Mouse (Mus musculus): ENCODE data around the gene Klf12.

Klf12 gene

DNA sequence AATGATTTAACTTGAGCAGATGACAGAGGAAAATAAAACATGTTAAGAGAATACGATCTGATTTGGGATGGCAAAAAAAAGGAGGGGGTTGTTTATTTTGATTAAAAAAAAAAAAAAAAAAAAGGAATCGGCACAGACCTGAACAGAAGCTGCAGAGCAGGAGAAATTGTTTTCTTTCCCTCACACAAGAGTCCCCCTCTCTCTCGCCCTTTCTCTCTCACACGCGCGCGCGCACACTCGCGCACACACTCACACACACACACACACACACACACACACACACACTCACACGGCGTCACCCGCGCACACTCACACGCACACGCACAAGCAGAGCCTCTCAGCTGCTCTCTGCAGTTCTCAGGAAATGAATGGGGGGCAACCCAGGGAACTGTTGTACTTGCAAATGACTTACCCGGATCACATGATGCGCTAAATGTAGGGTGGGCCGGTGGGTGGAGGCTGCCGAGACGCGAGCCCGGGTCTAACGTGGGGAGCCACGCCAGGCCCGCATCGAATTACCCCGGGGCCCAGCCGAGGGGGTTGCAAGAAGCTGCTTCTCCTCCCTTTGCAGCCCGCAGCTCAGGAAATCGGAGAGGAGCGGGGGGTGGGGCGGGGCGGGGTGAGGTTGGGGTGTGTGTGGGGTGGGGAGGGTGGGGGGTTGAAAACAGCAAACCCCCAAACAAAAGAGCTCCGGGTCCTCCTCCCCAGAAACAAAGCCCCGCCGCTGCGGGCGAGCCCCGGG is at the start of gene Klf12:
Klf12 (minus strand) TSS at position 561 of the 742 bp plus-strand sequence.
- DNase-seq (ENCODE audit: low spot score in 2 of 2), result peak; percentile 87 to 89

DNA sequence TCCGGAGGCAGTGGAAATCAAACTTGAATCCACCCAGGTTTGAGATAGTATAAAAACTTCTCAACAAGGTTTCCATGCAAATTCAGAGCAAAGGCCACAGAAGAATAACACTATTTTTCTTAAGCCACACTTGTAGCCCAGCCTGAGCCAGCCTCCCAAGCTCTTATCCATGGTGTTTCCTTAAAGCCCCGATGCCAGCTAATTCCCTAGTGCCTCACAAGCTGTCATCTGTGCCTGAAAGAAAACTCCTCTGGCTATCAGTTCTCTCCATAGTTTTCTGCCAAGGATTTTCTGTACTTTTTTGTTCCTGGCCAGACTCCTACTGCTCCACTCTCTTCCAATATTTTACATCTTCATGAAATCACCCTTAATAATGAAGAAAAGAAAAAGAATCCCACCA is 48.9 kb upstream of the Klf12 start:
- no peak for DNase-seq (ENCODE audit: low spot score in 2 of 2)

DNA sequence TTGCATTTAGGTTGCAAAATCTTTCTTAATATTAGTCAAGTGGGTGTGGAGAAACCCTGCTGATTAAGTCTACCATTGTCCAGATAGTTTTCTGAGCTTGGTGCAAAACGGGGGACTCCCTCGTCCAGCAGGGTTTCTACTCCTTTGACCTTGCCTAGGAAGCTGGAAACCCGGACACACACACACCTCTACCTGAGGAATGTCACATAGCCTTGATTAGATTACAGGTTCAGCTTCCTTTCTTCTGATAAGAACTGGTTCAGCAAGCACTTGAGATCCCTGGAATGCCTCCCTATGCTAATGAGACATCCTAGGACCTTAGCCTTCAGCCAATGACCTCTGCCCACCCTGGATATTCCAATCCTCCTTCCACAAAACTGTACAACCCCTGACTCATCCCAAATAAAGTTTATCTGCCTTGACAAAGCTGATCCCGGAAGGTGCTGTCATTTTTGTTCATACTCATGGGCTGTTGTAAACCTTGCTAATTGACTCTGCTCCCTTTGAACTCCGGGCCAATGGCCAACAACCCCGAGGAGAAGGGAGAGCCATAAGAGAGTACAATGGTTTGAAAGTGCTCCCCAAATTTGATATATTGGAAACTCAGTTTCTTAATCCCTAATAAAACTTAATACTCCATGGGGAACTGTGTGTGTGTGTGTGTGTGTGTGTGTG is 44.3 kb upstream of the Klf12 start:
- no peak for DNase-seq (ENCODE audit: low spot score in 2 of 2)

DNA sequence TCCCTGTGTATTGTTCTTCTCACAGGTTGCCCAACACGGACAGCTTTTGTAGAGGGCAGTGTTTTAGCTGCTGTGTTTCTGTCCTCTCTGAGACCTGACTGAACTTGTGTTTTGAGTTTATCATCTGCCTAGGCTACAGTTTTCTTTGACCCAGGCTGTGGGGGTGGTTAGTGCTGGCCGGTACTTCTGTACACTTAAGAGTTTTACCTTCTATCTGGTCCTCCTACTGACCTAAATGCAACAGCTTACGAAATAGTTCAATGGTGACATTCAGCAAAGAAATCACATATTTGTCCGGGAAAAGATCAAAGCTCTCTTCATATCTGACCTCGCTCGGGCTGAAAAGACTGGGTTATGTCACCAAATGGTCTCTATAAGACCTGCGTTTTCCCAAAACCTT is 39.8 kb upstream of the Klf12 start:
- DNase-seq (ENCODE audit: low spot score in 2 of 2), result no peak

DNA sequence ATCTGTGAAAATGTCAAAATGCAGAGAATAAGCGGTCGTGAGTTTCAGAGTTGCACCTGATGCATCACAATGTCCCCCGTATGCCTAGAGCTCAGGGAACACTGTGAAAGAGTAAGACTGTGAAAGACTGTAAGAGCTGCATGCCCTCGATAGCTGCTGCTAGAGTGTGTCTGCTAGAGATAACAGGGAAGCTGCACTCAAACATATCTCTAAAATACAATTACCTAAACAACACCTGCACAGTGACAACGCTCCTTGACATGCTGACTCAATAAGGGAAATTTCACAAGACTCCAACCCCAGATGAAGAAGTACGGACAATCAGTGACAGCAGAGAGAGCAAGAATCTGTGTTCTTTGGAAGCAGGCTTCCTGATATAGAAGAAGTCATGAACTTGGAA is 37.5 kb upstream of the Klf12 start:
- no peak for DNase-seq (ENCODE audit: low spot score in 2 of 2)

DNA sequence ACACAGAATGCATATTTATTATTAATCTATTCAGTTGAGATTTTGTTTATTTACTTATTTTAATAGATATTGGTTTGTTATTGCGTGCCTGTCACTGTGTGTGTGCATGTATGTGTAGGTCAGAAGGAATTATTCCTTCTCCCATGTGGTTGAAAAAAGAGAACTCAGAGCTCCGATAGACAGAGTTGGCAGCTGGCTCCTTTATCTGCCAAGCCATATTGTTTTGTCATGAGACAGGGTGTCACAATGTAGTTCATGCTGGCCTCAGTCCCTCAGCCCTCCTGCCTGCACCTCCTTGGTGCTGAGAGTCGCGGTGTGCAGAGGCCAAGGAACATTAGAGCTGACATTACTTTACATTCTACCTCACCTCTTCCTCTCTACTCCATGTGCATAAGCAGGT is 32.3 kb upstream of the Klf12 start:
- no peak for DNase-seq (ENCODE audit: low spot score in 2 of 2)

DNA sequence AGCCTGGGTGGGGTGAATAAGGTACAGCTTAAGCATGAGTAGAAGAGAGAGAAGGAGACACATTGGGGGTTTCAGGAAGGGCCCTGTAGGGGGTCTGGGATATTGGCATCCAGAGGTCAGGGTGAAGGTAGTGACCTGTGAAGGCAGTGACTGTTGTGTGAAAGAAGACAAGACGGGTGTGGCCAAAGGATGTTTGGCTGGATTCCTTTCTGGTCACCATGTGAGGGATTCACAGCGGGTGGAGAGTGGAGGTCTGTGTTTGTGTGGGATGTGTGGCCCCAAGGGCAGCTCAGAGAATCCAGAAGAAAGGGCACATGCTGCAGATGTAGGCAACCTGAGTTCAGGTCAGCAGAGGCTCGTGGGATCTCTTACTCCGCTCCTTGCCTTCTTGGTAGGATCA is 29.6 kb upstream of the Klf12 start:
- no peak for DNase-seq (ENCODE audit: low spot score in 2 of 2)

DNA sequence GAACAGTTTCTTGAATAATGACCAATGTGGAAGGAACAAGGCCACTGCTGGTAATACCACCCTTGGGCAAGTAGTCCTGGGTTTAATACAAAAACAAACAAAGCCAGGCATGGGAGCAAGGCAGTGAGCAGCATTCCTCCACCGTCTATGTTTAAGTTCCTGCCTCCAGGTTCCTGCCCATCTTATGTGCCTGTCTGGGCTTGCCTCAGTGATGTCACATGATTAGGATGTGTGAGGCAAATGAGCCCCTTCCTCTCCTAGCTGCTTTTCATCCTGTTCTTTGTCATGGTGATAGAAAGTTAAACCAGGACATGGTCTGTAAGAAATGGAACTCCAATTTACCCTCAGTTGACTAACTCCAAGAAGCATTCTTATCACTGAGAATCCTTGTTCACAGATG is 16.4 kb upstream of the Klf12 start:
- DNase-seq (ENCODE audit: low spot score in 2 of 2), result no peak

DNA sequence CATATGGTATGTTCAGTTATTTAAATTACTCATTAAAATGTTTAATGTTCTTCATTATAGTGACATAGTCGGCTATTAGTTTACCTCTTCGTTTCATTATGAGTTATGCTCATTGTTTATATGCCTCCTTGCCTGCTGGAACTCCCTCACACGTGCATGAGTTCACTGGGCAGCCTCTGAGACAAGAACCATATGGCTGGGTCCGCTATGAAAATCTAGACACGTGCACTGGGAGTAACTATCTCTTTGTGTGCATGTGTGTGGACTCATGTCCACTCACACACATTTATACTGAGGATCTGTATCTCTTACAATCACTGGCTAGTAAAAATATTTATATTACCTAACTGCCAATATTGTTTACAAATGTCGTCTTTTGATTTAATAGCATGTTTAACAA is 14.4 kb upstream of the Klf12 start:
- DNase-seq (ENCODE audit: low spot score in 2 of 2), result no peak

DNA sequence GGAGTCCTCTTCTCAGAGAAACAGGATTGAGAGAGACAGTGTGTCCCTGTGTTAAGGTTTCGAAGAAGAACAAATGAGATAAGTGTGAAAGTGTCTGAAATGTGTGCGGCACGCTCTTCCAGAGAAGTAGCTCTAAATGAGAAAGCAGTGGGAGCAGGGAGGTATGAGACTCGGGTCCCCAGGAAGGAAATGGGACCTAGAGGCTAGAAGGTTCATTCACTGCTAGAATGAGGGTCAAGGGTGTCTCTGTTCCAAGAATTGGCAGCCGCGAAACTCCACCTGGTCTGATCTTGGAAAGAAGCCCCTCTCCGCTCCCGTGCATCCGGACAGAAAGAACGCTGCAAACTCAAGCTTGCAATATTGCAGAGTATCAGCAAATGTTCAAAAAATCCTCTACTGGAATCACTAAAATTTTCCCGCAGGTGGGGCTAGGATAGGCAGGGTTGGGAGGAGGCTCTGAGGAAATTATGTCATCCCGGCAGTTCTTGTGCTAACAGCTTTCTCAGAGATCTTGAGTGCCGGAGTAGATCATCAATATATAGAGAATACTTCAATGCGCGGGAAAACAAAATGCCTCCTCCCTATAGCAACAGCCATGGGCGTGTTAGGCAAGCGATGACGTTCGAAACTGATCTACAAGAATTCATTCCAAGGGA is 2.2 kb upstream of the Klf12 start:
- DNase-seq (ENCODE audit: low spot score in 2 of 2), result peak in 1 of 2 experiments; percentile 13

DNA sequence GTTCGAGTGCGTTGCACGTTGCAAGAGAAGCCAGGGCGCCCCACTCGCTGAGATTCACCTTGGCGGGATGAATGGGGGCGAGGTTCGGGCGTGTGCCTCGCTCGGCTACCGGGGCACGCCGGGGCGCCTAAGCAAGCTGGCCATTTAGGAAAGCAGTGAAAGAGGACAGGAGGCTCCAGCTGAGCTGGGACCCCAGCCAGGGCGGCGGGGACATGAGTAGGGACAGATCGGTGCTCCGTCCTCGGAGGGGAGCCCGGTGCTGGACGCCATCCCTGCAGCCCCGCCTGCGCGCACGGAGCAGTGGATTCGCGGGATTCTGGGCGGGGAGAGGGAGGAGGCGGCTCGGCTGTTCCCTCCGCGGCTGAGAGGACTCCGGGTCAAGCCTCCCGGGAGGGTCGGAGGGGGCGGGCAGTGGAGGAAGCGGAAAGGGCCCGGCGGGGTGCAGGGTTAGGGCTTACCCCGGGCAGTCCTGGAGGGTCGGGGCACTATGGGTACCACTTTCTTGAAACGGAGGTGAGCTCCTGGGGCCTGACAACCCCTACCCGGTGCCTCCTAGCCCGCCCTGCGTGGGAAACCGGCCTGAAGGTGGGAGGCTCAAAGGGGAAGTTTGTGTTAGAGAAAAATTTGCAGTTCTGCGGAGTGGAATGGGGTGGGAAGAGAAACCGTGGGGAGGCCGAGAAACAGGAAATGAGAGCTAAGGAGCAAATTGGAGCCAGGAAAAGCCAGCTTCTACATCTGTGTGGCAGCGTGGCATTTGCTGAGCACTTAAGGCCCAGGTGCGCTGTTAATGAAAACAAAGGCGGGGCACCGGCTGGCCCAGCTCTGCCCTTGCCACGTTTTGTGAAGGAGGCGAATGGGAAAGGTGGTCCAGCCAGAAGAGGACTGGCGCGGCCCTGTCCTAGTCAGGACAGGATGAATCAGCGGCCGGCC is 1.4 kb upstream of the Klf12 start:
- peak; percentile 57 to 71 for DNase-seq (ENCODE audit: low spot score in 2 of 2)

DNA sequence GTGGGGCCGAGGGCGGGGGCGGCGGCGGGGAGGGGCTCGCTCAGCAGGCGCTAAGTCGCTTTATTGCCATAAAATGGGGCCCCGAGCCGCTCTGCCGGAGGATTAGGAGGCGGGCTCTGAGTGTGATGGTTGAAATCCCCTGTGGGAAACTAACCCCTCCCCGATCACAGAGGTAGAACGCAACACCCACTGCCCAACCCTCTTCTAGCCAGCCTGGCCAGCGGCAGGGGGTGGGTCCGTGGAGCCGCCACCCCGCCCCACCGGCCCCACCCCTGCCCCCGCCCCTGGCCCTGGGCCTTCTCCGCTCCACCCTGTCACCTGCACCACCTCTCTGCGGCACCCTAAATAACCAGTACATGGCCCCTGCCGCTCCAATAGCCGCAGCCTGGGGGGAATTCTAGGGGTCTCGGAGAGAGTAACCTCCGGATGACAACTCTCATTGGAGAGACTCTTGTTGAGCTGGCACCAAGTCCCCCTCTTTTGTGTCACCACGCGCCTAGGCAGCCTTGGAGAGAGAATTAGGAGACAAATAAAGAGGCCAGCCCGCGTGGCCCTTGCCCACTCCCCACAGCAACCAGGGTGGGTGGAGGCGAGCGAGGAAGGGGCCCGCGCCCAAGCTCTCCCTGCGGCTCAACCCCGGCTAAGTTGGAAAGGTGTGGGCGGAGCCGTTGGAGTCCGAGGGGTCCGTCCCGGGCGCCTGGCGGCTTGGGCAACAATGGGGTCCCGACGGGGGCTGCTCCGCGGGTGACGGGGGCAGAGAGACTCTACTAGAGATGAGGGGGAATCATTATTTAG is 579 bp upstream of the Klf12 start:
- peak; percentile 64 to 69 for DNase-seq (ENCODE audit: low spot score in 2 of 2)

DNA sequence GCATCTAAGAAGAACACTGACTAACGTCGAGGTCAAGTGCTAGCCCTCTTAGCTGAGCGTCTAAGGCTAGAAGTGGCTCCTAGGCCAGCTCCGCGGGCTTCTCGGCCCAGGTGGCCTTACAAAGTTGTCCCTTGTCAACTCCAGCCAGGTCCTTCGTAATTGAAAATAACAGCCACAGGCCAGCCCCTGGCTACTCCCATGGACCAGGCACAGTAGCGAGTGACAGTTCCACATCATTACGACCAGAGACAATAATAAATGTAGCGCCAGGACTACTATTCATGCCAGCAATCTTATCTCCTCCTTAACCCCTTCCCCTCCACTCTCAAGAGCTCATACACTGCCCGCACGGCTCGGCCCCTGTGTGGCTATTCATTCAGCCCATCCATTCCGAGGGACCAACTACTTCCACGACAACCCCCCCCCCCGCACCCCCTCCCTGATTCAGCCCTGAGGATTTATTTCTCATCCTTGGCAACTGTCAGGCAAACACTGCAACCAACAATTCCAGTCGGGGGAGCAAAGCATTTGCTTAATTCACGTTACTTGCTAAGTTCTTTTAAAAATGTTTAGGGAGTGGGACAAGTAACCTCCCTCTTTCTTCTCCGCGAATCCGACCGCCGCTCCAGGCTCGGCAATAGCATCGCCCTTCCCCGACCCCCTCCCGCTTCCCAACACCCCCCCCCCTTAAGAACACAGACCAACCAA is 914 bp downstream of the Klf12 start:
- DNase-seq (ENCODE audit: low spot score in 2 of 2), result peak in 1 of 2 experiments; percentile 38

DNA sequence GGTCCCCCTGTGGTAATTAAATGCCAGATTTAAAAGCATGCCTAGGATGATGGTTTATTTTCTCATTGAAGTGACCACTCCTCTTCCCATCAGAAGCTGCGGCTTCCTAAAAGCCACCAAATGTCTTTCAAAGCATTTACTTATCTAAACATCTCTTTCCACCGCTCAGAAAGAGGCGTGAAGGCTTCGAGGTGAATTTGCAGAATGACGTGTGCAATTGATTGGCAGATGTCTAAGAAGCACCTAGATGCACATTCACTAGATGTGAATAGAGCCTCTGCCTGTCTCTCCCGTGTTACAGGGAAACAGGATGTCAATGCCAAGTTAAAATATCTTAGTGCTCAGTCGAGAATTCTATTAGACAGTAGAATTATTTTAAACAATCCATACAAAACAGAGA is 1.8 kb downstream of the Klf12 start:
- no peak for DNase-seq (ENCODE audit: low spot score in 2 of 2)

DNA sequence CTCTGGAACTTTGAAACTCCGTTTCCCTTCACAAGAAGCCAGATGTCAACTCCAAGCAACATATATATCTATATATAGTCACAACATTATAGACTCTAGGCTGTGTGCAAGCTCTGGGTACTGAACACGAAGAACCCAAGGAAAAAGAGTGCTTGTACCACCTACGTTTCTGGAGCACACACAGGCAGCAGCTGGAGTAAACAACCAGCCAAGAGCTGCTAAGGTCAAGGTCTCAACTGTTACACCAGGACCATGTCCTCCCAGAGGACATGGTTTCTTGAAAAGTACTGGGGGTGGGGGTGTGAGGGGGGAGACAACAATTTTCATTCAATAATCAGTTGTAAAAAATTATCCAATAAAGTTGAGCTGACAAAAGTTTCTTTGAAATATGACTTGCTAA is 2.7 kb downstream of the Klf12 start:
- no peak for DNase-seq (ENCODE audit: low spot score in 2 of 2)

DNA sequence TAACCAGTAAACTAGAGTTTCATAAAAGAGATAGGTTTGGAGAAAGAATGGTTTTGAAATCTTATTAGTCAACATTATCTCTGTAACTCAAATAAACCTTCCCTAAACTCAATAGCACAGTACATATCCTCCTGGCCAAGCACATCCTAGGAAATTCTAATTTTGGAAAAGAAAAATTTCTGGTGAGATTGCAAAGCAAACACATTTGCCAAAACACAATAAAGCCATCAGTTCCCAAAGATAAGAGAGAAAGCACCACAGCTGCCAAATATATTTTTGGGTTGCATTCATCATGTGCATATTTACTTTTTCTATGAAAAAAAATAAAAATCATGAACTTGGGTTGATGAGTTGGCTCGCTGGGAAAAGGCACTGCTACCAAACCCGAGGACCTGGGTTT is 10.3 kb downstream of the Klf12 start:
- no peak for DNase-seq (ENCODE audit: low spot score in 2 of 2)

DNA sequence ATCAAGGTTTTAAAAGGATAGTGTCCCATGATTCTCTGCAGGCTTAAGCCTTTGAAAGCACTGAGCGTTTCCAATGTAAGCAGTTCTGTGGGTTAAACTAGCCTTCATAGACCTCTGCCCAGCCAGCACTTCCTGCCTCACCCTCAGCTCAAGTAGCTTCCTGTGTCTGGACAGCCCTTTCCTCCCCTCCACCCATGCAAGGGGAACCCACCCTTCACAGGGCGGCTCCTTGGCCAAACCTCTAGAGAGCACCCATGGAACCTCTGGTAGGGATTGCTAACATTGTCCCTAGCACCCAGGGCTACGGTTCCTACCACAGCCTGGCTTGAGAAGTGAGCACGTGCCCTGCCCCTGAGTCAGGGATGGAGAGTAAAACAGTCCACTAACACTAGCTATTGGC is 23.9 kb downstream of the Klf12 start:
- no peak for DNase-seq (ENCODE audit: low spot score in 2 of 2)

DNA sequence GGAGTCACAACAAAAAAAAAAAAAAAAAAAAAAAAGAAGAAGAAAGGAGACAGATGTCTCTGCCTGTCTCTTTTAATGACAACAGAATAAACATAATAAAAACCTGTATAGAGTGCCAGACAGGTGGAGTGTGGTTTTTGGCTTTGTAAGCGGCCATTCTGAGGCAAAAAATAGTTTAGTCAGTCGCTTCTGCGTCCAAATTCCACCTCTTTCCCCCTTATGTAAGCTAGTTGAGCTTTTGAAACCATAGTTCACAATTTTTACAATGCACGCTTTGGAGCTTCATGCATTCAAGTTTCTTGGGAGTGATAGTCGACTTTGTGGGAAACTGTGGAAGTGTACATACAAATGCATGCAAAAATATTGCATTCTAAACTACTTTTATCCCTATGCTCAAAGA is 41.4 kb downstream of the Klf12 start:
- DNase-seq (ENCODE audit: low spot score in 2 of 2), result no peak

DNA sequence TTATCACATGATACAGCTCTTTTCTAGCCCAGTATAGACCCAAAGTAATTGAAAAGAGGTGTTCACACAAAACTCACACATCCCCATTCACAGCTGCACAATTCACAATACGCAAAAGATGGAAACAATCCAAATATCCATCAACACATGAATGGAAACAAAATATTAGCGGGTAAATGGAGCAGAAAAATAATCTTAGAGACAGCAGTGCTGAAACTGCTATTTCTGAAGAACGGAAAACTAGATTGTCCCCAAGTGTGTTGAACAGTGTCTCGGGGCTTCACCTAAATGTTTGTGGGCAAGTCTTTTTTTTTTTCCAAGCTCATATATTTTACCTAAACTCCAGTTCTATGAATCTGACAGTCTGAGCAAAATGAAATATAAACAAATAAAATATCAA is 44.6 kb downstream of the Klf12 start:
- DNase-seq (ENCODE audit: low spot score in 2 of 2), result no peak

DNA sequence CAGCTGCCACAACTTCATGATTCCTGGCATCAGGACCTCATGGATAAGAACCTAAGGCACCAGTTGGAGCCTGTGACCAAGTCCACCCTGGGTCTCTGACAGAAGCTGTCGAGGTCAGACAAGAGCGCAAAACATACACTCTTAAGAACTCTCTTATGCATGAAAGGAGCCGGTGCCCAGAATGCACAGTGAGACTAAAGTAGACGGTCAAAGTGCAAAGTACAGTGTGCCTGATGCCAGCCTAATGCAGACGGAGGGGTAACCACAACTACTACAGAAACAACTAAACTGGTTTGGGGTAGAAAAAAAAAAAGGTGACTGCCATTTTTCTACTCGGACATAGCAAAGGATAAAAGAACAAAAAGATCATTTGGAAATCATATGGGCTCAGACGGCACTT is 47.7 kb downstream of the Klf12 start:
- no peak for DNase-seq (ENCODE audit: low spot score in 2 of 2)

DNA sequence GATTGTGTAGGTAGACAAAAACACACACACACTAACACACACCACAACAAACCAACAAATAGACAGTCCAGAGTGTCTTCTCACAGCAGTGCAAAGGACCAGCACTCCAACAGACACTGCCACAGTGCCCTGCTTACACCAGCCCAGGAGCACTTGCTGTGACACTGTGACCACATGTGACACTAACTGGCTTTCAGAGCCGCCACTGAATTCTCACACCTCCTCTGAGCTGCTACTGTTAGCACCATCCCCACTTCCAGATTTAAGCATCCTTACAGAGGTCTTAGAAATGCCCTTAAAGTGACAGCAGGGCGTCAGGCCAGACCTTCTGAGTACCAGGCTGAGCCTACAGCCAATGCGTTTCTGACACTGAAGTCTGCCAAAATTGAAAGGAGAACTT is 48.7 kb downstream of the Klf12 start:
- no peak for DNase-seq (ENCODE audit: low spot score in 2 of 2)

Data from frontal cortex, postnatal 10 days (tissue).